10 mouse cellular contexts compared by ENCODE assay signal in genomic region chr12:51735840-51736271, GRCm38 (mm10). TPM values are rescaled to one million over a fixed set of nuclear protein-coding genes. Genes with fewer than 3 reads are reported as not detected.
DNase-seq lines count a peak whose midpoint lies in the region; ATAC-seq and TF ChIP-seq lines count a peak whose summit lies in the region.
"Had no signal": no experiment of that assay in that cellular context is flagged by ENCODE, and none has a peak within 500 bp of the region (broad histone marks: within the 10 kb centered on the region; RNA-seq: fewer than 3 reads in every experiment).

No protein-coding gene starts in this region.

- peak; percentile 86 for DNase-seq in heart, adult 11 months
- DNase-seq in heart, postnatal 36 days, result no peak
- peak; percentile 35 for DNase-seq in ovary, postnatal 36 days (ENCODE audit: low spot score)
- DNase-seq in ovary, postnatal 14 days (ENCODE audit: low spot score), result no peak
- DNase-seq in kidney, postnatal 0 days (ENCODE audit: low spot score), result peak; percentile 89
- DNase-seq in frontal cortex, postnatal 14 days (ENCODE audit: low spot score in 2 of 2), result no peak
- DNase-seq in layer of hippocampus, postnatal 14 days (ENCODE audit: low spot score in 2 of 2), result no peak
- DNase-seq: midbrain, embryonic 14.5 days; right cerebral cortex, postnatal 14 days had no signal

- 25% methylated on average over 7 of the region's 7 CpGs for WGBS in kidney, postnatal 0 days

- no peak overlapping the region for H3K9ac ChIP-seq in kidney, postnatal 0 days (ENCODE audit: low read depth, low read length)

- intact Hi-C loops in heart, postnatal 36 days (cut with DNase I), result no loop called here

- H3K4me3 ChIP-seq in kidney, postnatal 0 days (replicated peaks; ENCODE audit: low read depth, low read length), result no peak overlapping the region

- TF ChIP-seq CTCF in kidney, postnatal 0 days (IDR thresholded peaks at IDR 0.05; ENCODE audit: low read depth), result no peak

- peak; percentile 73 for ATAC-seq in kidney, postnatal 0 days (replicated peaks; ENCODE audit: low FRiP score, low read depth)
- no peak for ATAC-seq in frontal cortex, adult (ENCODE audit: low TSS enrichment)

- no peaks in the 10 kb centered on the region for H3K9me3 ChIP-seq in kidney, postnatal 0 days (replicated peaks; ENCODE audit: low read length)

- H3K27me3 ChIP-seq in kidney, postnatal 0 days (ENCODE audit: insufficient read depth, low read length), result no peaks in the 10 kb centered on the region

- H3K27ac ChIP-seq in kidney, postnatal 0 days, result peak overlapping the region; percentile 64

- H3K4me2 ChIP-seq in kidney, postnatal 0 days (ENCODE audit: low read length), result no peak overlapping the region

- H3K36me3 ChIP-seq in kidney, postnatal 0 days (ENCODE audit: insufficient read depth, low read length), result no peaks in the 10 kb centered on the region

- peaks cover 6% of the 10 kb centered on the region; the same call in 1 of the 2 replicates for H3K4me1 ChIP-seq in kidney, postnatal 0 days (replicated peaks; ENCODE audit: insufficient read depth, low read length)

RNA-seq across cellular contexts. Expression of gene Strn3, which starts 44.2 kb away (rescaled TPM):
- 100 to 1,000 TPM; 101 to 107 TPM for total RNA-seq in heart, postnatal 36 days (2021)
- polyA plus RNA-seq in kidney, postnatal 0 days (2015; fragmentation: Nextera tagmentation; extraction: Ambion mirVana), result 44.1 and 46.3 TPM in 2 replicates
- total RNA-seq in layer of hippocampus, postnatal 14 days (2021), result 10 to 100 TPM; 77.2 to 81.1 TPM

RNA-seq across cellular contexts. Expression of gene Ap4s1, which starts 45.0 kb away (rescaled TPM):
- total RNA-seq in heart, postnatal 36 days (2021), result 10 to 100 TPM; 52.6 to 57.2 TPM
- 37.9 and 48.3 TPM in 2 replicates for polyA plus RNA-seq in kidney, postnatal 0 days (2015; fragmentation: Nextera tagmentation; extraction: Ambion mirVana)
- 10 to 100 TPM; 45.4 to 47.2 TPM for total RNA-seq in layer of hippocampus, postnatal 14 days (2021)

Comparison
In these comparisons a context has a peak if more than half of its experiments do, and no peak if none do; other contexts are left out.
1. DNase-seq: peak in heart, adult 11 months (single experiment), ovary, postnatal 36 days (single experiment) and kidney, postnatal 0 days (single experiment); none in heart, postnatal 36 days (0 of 2), ovary, postnatal 14 days (single experiment), frontal cortex, postnatal 14 days (0 of 2) and layer of hippocampus, postnatal 14 days (0 of 2).